Mouse (Mus musculus): Measurements from ENCODE around the gene Arhgef33. TPM values are rescaled to one million over a fixed set of nuclear protein-coding genes. Genes with fewer than 3 reads are reported as not detected.

Arhgef33 gene
- total and polyA plus RNA-seq, 2 experiments from 2014 or later = 1.8 to 6.2 TPM

GRCm38 (mm10) chr17:80288012-80288411 lies 19.2 kb upstream of the Arhgef33 start:
- H3K4me2 ChIP-seq (ENCODE audit: low read depth) = 0 out of 2 replicates have a peak overlapping the region, but pooled peaks have one; percentile 67

GRCm38 (mm10) chr17:80289280-80290073 lies 17.7 kb upstream of the Arhgef33 start:
- Histone ChIP-seq H3K9me3 (ENCODE audit: low read length) (no peaks in the 10 kb centered on the region), H3K9ac (peak overlapping the region; percentile 98), H3K4me3 (ENCODE audit: low read depth, low read length) (peak overlapping the region; percentile 95), H3K4me1 (ENCODE audit: insufficient read depth) (peaks cover 5% of the 10 kb centered on the region), H3K27me3 (ENCODE audit: insufficient read depth, low read length) (no peaks in the 10 kb centered on the region), H3K27ac (ENCODE audit: low read depth, low read length) (peak overlapping the region; percentile 95), H3K36me3 (ENCODE audit: insufficient read depth) (no peaks in the 10 kb centered on the region), H3K4me2 (ENCODE audit: low read depth) (peak overlapping the region; percentile 67)
- ATAC-seq = no peak; the same call in 1 of the 2 replicates
- peak; percentile 60 for DNase-seq
- 1% methylated on average over 30 of the region's 30 CpGs for WGBS
- TF ChIP-seq CTCF (IDR thresholded peaks at IDR 0.05; ENCODE audit: low read depth) = no peak

More at GRCm38 (mm10) chr17:80288012-80288411, 19.2 kb upstream of the Arhgef33 start:
- Histone ChIP-seq H3K4me1 (ENCODE audit: insufficient read depth) (peaks cover 5% of the 10 kb centered on the region), H3K36me3 (ENCODE audit: insufficient read depth) (no peaks in the 10 kb centered on the region), H3K4me3 (ENCODE audit: low read depth, low read length) (no peak overlapping the region), H3K9ac (no peak overlapping the region), H3K9me3 (ENCODE audit: low read length) (no peaks in the 10 kb centered on the region), H3K27ac (ENCODE audit: low read depth, low read length) (no peak overlapping the region), H3K27me3 (ENCODE audit: insufficient read depth, low read length) (no peaks in the 10 kb centered on the region)
- DNase-seq (no peak), ATAC-seq (no peak)
- WGBS = 83% methylated on average over 6 of the region's 6 CpGs
- TF ChIP-seq CTCF (IDR thresholded peaks at IDR 0.05; ENCODE audit: low read depth) = no peak

- Histone ChIP-seq H3K27me3 (ENCODE audit: insufficient read depth, low read length) (no peaks in the 10 kb centered on the region), H3K9ac (peak within 1 kb of the TSS; percentile 98), H3K4me2 (ENCODE audit: low read depth) (peak within 1 kb of the TSS; percentile 67), H3K4me1 (ENCODE audit: insufficient read depth) (peaks cover 5% of the 10 kb centered on the region), H3K36me3 (ENCODE audit: insufficient read depth) (no peaks in the 10 kb centered on the region), H3K27ac (ENCODE audit: low read depth, low read length) (peak within 1 kb of the TSS; percentile 95), H3K4me3 (ENCODE audit: low read depth, low read length) (peak within 1 kb of the TSS; percentile 95), H3K9me3 (ENCODE audit: low read length) (no peaks in the 10 kb centered on the region)
- WGBS = 2% methylated on average over 35 of the region's 35 CpGs
- ATAC-seq (peak; percentile 98), DNase-seq (peak; percentile 96)
- no peak for TF ChIP-seq CTCF (IDR thresholded peaks at IDR 0.05; ENCODE audit: low read depth)
Measured at GRCm38 (mm10) chr17:80290074-80290657, 17.0 kb upstream of the Arhgef33 start, which contains the start of the genes Morn2 and Dhx57. Gene Morn2, plus strand, starts transcription at chr17:80290203. Gene Dhx57, minus strand, starts transcription at chr17:80290476.

- ATAC-seq = peak; percentile 25; the same call in 1 of the 2 replicates
- peak; percentile 81 for DNase-seq
- 18% methylated on average over 2 of the region's 2 CpGs for whole genome bisulfite sequencing
Measured at GRCm38 (mm10) chr17:80291148-80291547, 16.1 kb upstream of the Arhgef33 start.

GRCm38 (mm10) chr17:80295258-80295657 lies 11.9 kb upstream of the Arhgef33 start:
- DNase-seq (no peak), ATAC-seq (no peak)
- Histone ChIP-seq H3K9ac (no peak overlapping the region), H3K27ac (ENCODE audit: low read depth, low read length) (no peak overlapping the region), H3K9me3 (ENCODE audit: low read length) (no peaks in the 10 kb centered on the region), H3K4me1 (ENCODE audit: insufficient read depth) (no peaks in the 10 kb centered on the region), H3K4me2 (ENCODE audit: low read depth) (no peak overlapping the region), H3K4me3 (ENCODE audit: low read depth, low read length) (no peak overlapping the region), H3K36me3 (ENCODE audit: insufficient read depth) (no peaks in the 10 kb centered on the region; the same call in 1 of the 2 replicates), H3K27me3 (ENCODE audit: insufficient read depth, low read length) (no peaks in the 10 kb centered on the region)
- WGBS = 90% methylated on average over 5 of the region's 5 CpGs
- no peak for TF ChIP-seq CTCF (IDR thresholded peaks at IDR 0.05; ENCODE audit: low read depth)

More at GRCm38 (mm10) chr17:80291148-80291547, 16.1 kb upstream of the Arhgef33 start:
- no peak overlapping the region for H3K9ac ChIP-seq
- H3K27ac ChIP-seq (ENCODE audit: low read depth, low read length) = no peak overlapping the region
- no peak overlapping the region for H3K4me2 ChIP-seq (ENCODE audit: low read depth)
- no peaks in the 10 kb centered on the region for H3K27me3 ChIP-seq (ENCODE audit: insufficient read depth, low read length)
- peaks cover 5% of the 10 kb centered on the region for H3K4me1 ChIP-seq (ENCODE audit: insufficient read depth)
- no peaks in the 10 kb centered on the region for H3K36me3 ChIP-seq (ENCODE audit: insufficient read depth)
- H3K9me3 ChIP-seq (ENCODE audit: low read length) = no peaks in the 10 kb centered on the region
- peak; percentile 85 for TF ChIP-seq CTCF (IDR thresholded peaks at IDR 0.05; ENCODE audit: low read depth)
- H3K4me3 ChIP-seq (ENCODE audit: low read depth, low read length) = no peak overlapping the region

- Histone ChIP-seq H3K4me1 (ENCODE audit: insufficient read depth) (no peaks in the 10 kb centered on the region), H3K9me3 (ENCODE audit: low read length) (no peaks in the 10 kb centered on the region), H3K36me3 (ENCODE audit: insufficient read depth) (no peaks in the 10 kb centered on the region; the same call in 1 of the 2 replicates), H3K4me3 (ENCODE audit: low read depth, low read length) (no peak overlapping the region), H3K9ac (no peak overlapping the region), H3K27ac (ENCODE audit: low read depth, low read length) (no peak overlapping the region), H3K4me2 (ENCODE audit: low read depth) (no peak overlapping the region), H3K27me3 (ENCODE audit: insufficient read depth, low read length) (no peaks in the 10 kb centered on the region)
- 89% methylated on average over 5 of the region's 5 CpGs for WGBS
- no peak for ATAC-seq
- no peak for TF ChIP-seq CTCF (IDR thresholded peaks at IDR 0.05; ENCODE audit: low read depth)
- no peak for DNase-seq
Measured at GRCm38 (mm10) chr17:80298844-80299243, 8.4 kb upstream of the Arhgef33 start.

- TF ChIP-seq CTCF (IDR thresholded peaks at IDR 0.05; ENCODE audit: low read depth) = no peak
- Histone ChIP-seq H3K4me2 (ENCODE audit: low read depth) (no peak overlapping the region), H3K27me3 (ENCODE audit: insufficient read depth, low read length) (no peaks in the 10 kb centered on the region), H3K9me3 (ENCODE audit: low read length) (no peaks in the 10 kb centered on the region), H3K4me1 (ENCODE audit: insufficient read depth) (peaks cover 6% of the 10 kb centered on the region; the same call in 1 of the 2 replicates), H3K4me3 (ENCODE audit: low read depth, low read length) (no peak overlapping the region), H3K36me3 (ENCODE audit: insufficient read depth) (no peaks in the 10 kb centered on the region), H3K27ac (ENCODE audit: low read depth, low read length) (no peak overlapping the region), H3K9ac (no peak overlapping the region)
- ATAC-seq (peak; percentile 38; the same call in 1 of the 2 replicates), DNase-seq (peak; percentile 22)
- 16% methylated on average over 9 of the region's 9 CpGs for WGBS
Measured at GRCm38 (mm10) chr17:80311761-80312160, 4.6 kb downstream of the Arhgef33 start.

Data from forebrain, postnatal 0 days (tissue).